Mouse (Mus musculus) liver, embryonic 11.5 days (tissue): Measurements from ENCODE around the gene Gngt2. TPM values are rescaled to one million over a fixed set of nuclear protein-coding genes. Genes with fewer than 3 reads are reported as not detected.

Experiments
- ATAC-seq: fragments of 200-750 bp; cut with Nextera tagmentation; replicated peaks from 2 replicates; pipeline ENCODE4 v1.8.0; 2017; ENCODE audit warnings: moderate number of reproducible peaks, mild to moderate bottlenecking, moderate TSS enrichment, moderate library complexity; ENCODE audit not compliant: low FRiP score
- DNase-seq: peaks from one replicate; pipeline ENCODE4 v3.0.0-alpha.2; 2017; ENCODE audit warnings: low spot score
- H3K27ac ChIP-seq: fragments of 300-500 bp; sonication (generic); 2 replicates; pipeline ENCODE4 v1.5.1; 2014; ENCODE audit warnings: mild to moderate bottlenecking, low read depth, low read length, control low read depth
- H3K27me3 ChIP-seq: fragments of 300-500 bp; sonication (generic); replicated peaks from 2 replicates; pipeline ENCODE4 v1.6.1; 2014; ENCODE audit warnings: low read length, mixed read lengths; ENCODE audit not compliant: control insufficient read depth, insufficient read depth
- H3K36me3 ChIP-seq: fragments of 300-500 bp; sonication (generic); 2 replicates; pipeline ENCODE4 v1.6.1; 2014; ENCODE audit warnings: mild to moderate bottlenecking, low read length, moderate library complexity, mixed read lengths; ENCODE audit not compliant: control insufficient read depth, insufficient read depth
- H3K4me1 ChIP-seq: fragments of 300-500 bp; sonication (generic); replicated peaks from 2 replicates; pipeline ENCODE4 v1.6.1; 2014; ENCODE audit warnings: low read length, mixed read lengths; ENCODE audit not compliant: control insufficient read depth, insufficient read depth
- H3K4me2 ChIP-seq: fragments of 300-500 bp; sonication (generic); 2 replicates; pipeline ENCODE4 v1.6.1; 2014; ENCODE audit warnings: mild to moderate bottlenecking, control low read depth, moderate library complexity
- H3K4me3 ChIP-seq: fragments of 300-500 bp; sonication (generic); 2 replicates; pipeline ENCODE4 v1.5.1; 2014; ENCODE audit warnings: low read depth, low read length, control low read depth
- H3K9ac ChIP-seq: fragments of 300-500 bp; sonication (generic); 2 replicates; pipeline ENCODE4 v1.6.1; 2014; ENCODE audit warnings: low read depth, low read length, control low read depth
- H3K9me3 ChIP-seq: fragments of 300-500 bp; sonication (generic); 2 replicates; pipeline ENCODE4 v1.6.1; 2016; ENCODE audit warnings: low read length, inconsistent platforms, mixed read lengths; ENCODE audit not compliant: control insufficient read depth
- WGBS: fragments of 180-500 bp; shearing (Covaris S2); extraction: QIAGEN DNeasy Blood & Tissue Kit; methylation state at CpG from one replicate; pipeline ENCODE4 v1.1.7; 2014; 5-methylcytosine and 5-hydroxymethylcytosine counted together
- polyA plus RNA-seq: library from polyadenylated mRNA; unstranded; fragments of >200 nt; fragmentation: Nextera tagmentation; extraction: Ambion mirVana; gene quantifications from 2 replicates; pipeline ENCODE4 v1.2.1, GENCODE M21; 2014

The Gngt2 gene
- polyA plus RNA-seq, 1 experiment from 2014 or later = 19.5 TPM

DNA sequence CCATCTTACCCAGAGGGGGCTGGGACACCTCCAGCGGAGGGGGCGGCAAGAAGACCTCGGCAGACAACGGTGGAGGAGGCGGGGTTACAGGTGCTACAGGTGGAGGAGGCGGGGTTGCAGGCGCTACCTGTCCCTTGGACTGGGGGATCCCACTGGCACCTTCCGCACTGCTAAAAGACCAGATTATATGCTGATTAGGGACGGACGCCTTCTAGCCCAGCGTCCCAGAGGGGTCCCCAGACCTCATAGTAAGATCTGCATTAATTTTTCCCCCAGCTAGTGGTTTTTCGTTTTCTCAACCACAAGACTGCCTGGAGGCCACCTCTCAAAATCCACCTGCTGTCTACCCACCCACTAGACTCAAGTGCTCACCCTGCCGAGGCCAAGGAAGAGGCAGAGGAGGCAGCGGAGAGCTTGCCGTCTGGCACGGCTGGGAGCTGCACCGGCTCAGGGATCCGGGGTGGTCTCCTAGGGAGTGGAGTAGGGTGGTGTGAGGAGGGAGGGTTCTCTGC is 3.3 kb upstream of the Gngt2 start:
- Histone ChIP-seq H3K36me3 (no peaks in the 10 kb centered on the region), H3K9ac (peak overlapping the region; percentile 20), H3K4me2 (peak overlapping the region; percentile 55), H3K9me3 (no peaks in the 10 kb centered on the region), H3K27ac (no peak overlapping the region), H3K4me1 (peaks cover 44% of the 10 kb centered on the region), H3K4me3 (peak overlapping the region; percentile 23), H3K27me3 (peaks cover 61% of the 10 kb centered on the region)
- WGBS = 12% methylated on average over 18 of the region's 18 CpGs
- ATAC-seq (peak; percentile 1; the same call in 1 of the 2 replicates), DNase-seq (no peak)

- H3K4me1 ChIP-seq = peaks cover 41% of the 10 kb centered on the region
- peak overlapping the region; percentile 20 for H3K9ac ChIP-seq
- no peaks in the 10 kb centered on the region for H3K9me3 ChIP-seq
- H3K27ac ChIP-seq = peak overlapping the region; percentile 33
- H3K4me2 ChIP-seq = peak overlapping the region; percentile 55
- 1% methylated on average over 22 of the region's 22 CpGs for WGBS
- peak; percentile 11; the same call in 1 of the 2 replicates for ATAC-seq
- peaks cover 56% of the 10 kb centered on the region for H3K27me3 ChIP-seq
- DNase-seq = peak; percentile 69
- H3K4me3 ChIP-seq = peak overlapping the region; percentile 23
- no peaks in the 10 kb centered on the region for H3K36me3 ChIP-seq
These were observed 2.8 kb upstream of the Gngt2 start for GRCm38 (mm10) chr11:95834143-95834667.

DNA sequence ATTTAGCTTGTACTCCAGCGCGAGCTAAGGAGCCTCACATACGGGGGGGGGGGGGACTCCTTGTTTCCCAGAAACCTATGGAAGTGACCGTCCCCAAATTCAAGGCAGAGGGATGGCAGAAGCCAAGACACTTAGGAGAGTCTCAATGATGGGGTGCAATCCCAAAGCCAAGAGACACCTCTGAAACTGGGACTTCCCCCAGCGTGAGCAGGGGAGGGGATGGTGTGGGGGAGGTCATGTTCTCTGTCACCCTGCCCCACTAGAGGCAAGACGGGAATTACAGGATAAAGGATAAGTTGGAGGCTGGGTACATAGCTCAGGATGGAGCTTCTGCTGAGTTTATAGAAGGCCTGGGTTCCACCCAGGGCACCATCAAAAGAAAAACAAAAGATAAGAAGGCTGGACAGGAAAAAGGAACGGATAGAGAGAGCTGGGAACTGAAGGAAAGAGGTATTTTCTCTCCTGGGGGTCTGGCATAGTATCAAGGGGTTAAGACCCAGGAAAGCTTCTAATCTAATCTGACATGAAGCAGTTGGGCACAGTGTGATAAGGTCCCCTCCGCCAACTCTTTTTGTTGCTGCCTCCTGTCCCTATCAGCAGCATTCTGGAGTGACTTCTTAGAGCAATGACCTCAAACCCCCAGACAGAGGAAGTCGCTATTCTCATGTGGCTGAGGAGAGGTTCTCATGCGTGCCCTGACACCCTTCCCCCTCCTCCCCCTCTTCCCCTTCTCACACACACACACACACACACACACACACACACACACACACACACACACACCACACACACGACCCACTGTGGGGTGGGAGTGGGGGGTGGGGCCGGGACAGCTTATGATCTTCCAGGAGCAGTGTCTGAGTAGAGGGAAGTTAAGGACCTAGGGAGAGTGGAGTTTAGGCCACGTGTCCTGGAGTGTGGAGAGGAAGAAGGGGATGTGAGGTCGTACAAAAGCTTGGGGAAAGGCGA is 2.0 kb upstream of the Gngt2 start:
- peak overlapping the region; percentile 86 for H3K27ac ChIP-seq
- H3K4me3 ChIP-seq = peak overlapping the region; percentile 23
- DNase-seq = peak; percentile 56
- H3K27me3 ChIP-seq = peaks cover 48% of the 10 kb centered on the region
- peak overlapping the region; percentile 20; the same call in 1 of the 2 replicates for H3K9ac ChIP-seq
- peak; percentile 87 for ATAC-seq
- no peaks in the 10 kb centered on the region for H3K9me3 ChIP-seq
- WGBS = 6% methylated on average over 15 of the region's 15 CpGs
- peak overlapping the region; percentile 55 for H3K4me2 ChIP-seq
- peaks cover 41% of the 10 kb centered on the region for H3K4me1 ChIP-seq
- no peaks in the 10 kb centered on the region for H3K36me3 ChIP-seq

DNA sequence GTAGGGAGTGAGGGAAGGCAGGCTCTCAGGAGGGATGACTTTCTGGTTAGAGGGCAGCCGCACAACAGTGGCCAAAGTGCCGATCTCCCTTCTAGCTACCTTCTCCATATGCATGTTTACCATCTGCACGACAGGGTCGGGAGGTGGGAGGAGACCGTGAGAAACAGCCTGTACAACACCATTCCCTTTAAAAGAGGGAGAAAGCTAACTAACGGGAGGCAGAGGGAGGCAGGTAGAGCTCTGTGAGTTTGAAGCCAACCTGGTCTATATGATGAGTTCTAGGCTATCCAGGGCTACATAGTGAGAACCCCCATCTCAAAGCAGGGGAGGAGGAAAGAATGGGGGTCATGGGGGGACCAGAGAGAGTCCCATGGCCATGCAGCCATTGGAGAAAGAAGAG is 1.2 kb upstream of the Gngt2 start:
- Histone ChIP-seq H3K36me3 (no peaks in the 10 kb centered on the region), H3K27me3 (peaks cover 40% of the 10 kb centered on the region), H3K4me1 (peaks cover 37% of the 10 kb centered on the region), H3K9me3 (no peaks in the 10 kb centered on the region), H3K27ac (peak overlapping the region; percentile 86), H3K4me2 (peak overlapping the region; percentile 55), H3K9ac (peak overlapping the region; percentile 6; the same call in 1 of the 2 replicates), H3K4me3 (no peak overlapping the region)
- 23% methylated on average over 6 of the region's 6 CpGs for WGBS
- ATAC-seq = no peak
- DNase-seq = no peak

DNA sequence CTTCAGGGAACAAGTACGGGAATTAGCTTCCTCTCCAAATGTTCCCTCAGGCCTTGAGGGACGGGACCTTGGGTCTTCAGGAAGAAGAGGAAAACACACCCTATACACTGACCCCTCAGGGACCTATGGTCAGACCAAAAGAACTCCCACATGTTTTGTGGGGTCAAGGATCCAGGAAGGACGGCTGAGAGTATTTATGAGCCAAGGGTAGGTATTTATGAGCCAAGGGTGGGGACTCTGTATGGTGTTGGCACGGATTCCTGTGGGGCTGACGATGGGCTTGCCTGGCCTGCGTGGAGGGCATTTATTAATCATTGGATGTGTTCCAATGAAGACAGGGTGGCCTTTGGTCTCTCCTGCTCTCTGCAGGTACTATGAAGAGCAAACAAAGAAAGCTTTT is 583 bp upstream of the Gngt2 start:
- H3K9ac ChIP-seq = no peak overlapping the region
- H3K4me3 ChIP-seq = no peak overlapping the region
- DNase-seq (no peak), ATAC-seq (no peak)
- no peaks in the 10 kb centered on the region for H3K36me3 ChIP-seq
- H3K9me3 ChIP-seq = no peaks in the 10 kb centered on the region
- H3K4me1 ChIP-seq = peaks cover 34% of the 10 kb centered on the region
- no peak overlapping the region for H3K27ac ChIP-seq
- peak overlapping the region; percentile 11; the same call in 1 of the 2 replicates for H3K4me2 ChIP-seq
- H3K27me3 ChIP-seq = peaks cover 36% of the 10 kb centered on the region
- WGBS = 74% methylated on average over 6 of the region's 6 CpGs

DNA sequence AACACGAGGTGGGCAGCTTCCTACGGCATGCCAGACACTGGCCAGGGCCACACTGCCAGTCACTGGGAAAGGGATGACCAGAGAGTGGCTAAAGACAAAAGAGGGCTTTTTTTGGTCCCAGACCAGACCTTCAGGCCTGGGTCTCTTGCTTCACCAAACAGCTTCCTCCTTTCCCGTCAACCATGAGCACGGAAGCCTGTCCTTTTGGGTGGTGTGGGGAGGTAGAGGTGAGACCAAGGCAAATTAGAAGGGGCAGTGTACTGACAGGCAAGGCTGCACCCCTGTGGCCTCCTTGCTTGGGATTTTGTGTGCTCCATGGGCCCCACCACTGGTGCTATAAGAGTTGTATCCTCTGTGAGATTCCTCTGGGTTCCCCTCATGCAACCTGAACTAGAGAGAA is 1.6 kb downstream of the Gngt2 start:
- Histone ChIP-seq H3K27ac (no peak overlapping the region), H3K4me2 (peak overlapping the region; percentile 27; the same call in 1 of the 2 replicates), H3K9me3 (no peaks in the 10 kb centered on the region), H3K27me3 (peaks cover 17% of the 10 kb centered on the region), H3K9ac (no peak overlapping the region), H3K4me1 (peaks cover 49% of the 10 kb centered on the region), H3K4me3 (no peak overlapping the region), H3K36me3 (no peaks in the 10 kb centered on the region)
- no peak for DNase-seq
- 63% methylated on average over 4 of the region's 4 CpGs for WGBS
- no peak for ATAC-seq

DNA sequence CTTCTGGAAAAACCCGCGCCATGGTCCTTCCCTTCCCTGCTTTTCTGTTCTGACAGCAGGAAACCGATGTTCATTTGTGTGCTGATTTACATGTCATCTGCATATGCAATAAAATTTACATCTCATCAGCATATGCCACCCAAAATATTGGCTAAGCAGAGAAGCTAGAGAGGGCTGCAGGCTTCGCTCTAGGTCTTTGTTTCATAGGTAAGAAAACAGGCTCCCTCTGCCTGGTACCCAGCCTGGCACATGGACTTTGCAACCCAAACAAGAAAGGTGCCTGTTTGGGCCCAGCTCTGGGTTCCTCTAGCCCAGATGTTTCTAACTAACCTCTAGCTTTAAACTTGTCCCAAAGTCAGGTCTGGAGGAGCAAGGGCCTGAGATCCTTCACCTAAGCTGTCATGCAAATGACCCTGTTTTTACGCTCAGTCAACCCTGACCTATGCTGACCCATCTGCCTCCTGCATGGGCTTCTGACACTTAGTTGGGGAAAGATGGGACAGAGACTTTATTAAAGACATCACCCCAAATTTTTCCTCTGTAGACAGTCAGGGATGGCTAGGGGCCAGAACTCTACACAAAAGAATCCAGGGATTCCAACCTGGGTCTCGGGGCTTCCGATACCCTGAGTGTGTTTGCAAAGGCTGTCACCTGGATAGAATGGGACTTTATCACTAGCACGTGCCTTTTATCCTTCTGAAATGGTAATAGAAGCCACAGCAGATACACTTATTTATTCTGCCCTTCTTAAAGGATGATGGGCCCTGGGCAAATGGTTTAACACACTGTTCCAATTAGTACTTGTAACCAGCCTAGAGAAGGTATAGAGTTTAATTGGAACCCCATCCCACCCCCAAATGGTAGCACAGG is 2.2 kb downstream of the Gngt2 start:
- H3K9me3 ChIP-seq = no peaks in the 10 kb centered on the region
- H3K4me3 ChIP-seq = no peak overlapping the region
- peaks cover 42% of the 10 kb centered on the region for H3K4me1 ChIP-seq
- no peaks in the 10 kb centered on the region for H3K36me3 ChIP-seq
- H3K4me2 ChIP-seq = peak overlapping the region; percentile 27
- peaks cover 11% of the 10 kb centered on the region for H3K27me3 ChIP-seq
- H3K27ac ChIP-seq = no peak overlapping the region
- no peak overlapping the region for H3K9ac ChIP-seq
- DNase-seq = no peak
- ATAC-seq = no peak
- 68% methylated on average over 8 of the region's 8 CpGs for WGBS
